Mouse (Mus musculus) c-Kit-negative CD71-positive TER-119-positive erythroid progenitor cells, embryonic 14.5 days (primary cell): ENCODE data around the gene 6430531B16Rik.

Experiments
- DNase-seq: peaks from one replicate; pipeline ENCODE4 v3.0.0-alpha.2; 2013; ENCODE audit warnings: low read depth, low spot score

6430531B16Rik gene

GRCm38 (mm10) chr7:139978278-139978892 is at the start of gene 6430531B16Rik:
TSS of gene 6430531B16Rik (minus strand) at chr7:139978755.
- DNase-seq = no peak

GRCm38 (mm10) chr7:140011336-140011735 is 32.8 kb upstream of the 6430531B16Rik start:
- no peak for DNase-seq

GRCm38 (mm10) chr7:140007781-140008180 is 29.2 kb upstream of the 6430531B16Rik start:
- DNase-seq = no peak

GRCm38 (mm10) chr7:140006861-140007611 is 28.5 kb upstream of the 6430531B16Rik start:
- no peak for DNase-seq

- DNase-seq = no peak
These were observed 26.1 kb upstream of the 6430531B16Rik start for GRCm38 (mm10) chr7:140004666-140005065.

- no peak for DNase-seq
These were observed 22.7 kb upstream of the 6430531B16Rik start for GRCm38 (mm10) chr7:140001086-140001740.

GRCm38 (mm10) chr7:139998691-139999350 is 20.3 kb upstream of the 6430531B16Rik start:
- DNase-seq = no peak

GRCm38 (mm10) chr7:139994676-139995075 is 16.1 kb upstream of the 6430531B16Rik start:
- DNase-seq = peak; percentile 37

- DNase-seq = no peak
These were observed 15.6 kb upstream of the 6430531B16Rik start for GRCm38 (mm10) chr7:139994202-139994601.

- no peak for DNase-seq
These were observed 15.0 kb upstream of the 6430531B16Rik start for GRCm38 (mm10) chr7:139993532-139993931.

- no peak for DNase-seq
These were observed 13.9 kb upstream of the 6430531B16Rik start, which contains the start of gene Adam8 for GRCm38 (mm10) chr7:139992406-139992805. TSS of gene Adam8 (minus strand) at chr7:139992562.

GRCm38 (mm10) chr7:139990864-139991394 is 12.4 kb upstream of the 6430531B16Rik start:
- DNase-seq = no peak

GRCm38 (mm10) chr7:139988272-139988671 is 9.7 kb upstream of the 6430531B16Rik start:
- DNase-seq = no peak

GRCm38 (mm10) chr7:139984505-139984904 is 6.0 kb upstream of the 6430531B16Rik start:
- DNase-seq = no peak

GRCm38 (mm10) chr7:139982058-139982457 is 3.5 kb upstream of the 6430531B16Rik start:
- no peak for DNase-seq

GRCm38 (mm10) chr7:139980778-139981177 is 2.2 kb upstream of the 6430531B16Rik start:
- no peak for DNase-seq

GRCm38 (mm10) chr7:139979011-139979719 is 610 bp upstream of the 6430531B16Rik start:
- no peak for DNase-seq

GRCm38 (mm10) chr7:139975471-139975870 is 3.1 kb downstream of the 6430531B16Rik start:
- no peak for DNase-seq

GRCm38 (mm10) chr7:139974307-139974706 is 4.2 kb downstream of the 6430531B16Rik start:
- no peak for DNase-seq

GRCm38 (mm10) chr7:139972923-139973331 is 5.6 kb downstream of the 6430531B16Rik start:
- DNase-seq = no peak

GRCm38 (mm10) chr7:139971436-139971835 is 7.1 kb downstream of the 6430531B16Rik start:
- DNase-seq = no peak
